Mouse (Mus musculus): ENCODE results near the gene Rpusd3. TPM values are rescaled to one million over a fixed set of nuclear protein-coding genes. Genes with fewer than 3 reads are reported as not detected.

Rpusd3 gene
- polyA plus RNA-seq, 1 experiment from 2014 or later, result 20.7 TPM

DNA sequence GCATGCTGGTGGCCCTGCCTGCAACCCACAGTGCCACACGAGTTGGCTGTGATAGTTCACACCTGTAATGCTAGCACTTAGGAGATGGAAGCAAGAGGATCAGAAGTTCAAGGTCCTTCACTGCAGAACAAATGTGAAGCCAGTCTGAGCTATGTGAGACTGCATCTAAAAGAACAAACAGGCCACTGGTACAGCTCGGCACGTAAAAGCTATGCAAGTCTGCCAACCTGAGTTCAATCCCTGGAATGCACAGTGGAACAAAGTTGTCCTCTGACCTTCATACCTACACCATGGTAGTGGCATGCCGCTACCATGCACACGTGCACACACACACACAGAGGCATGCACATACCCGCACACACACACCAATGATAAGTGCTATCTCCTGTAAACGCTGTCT, 5.0 kb upstream of the Rpusd3 start:
- DNase-seq, result no peak
- no peak for ATAC-seq (ENCODE audit: low FRiP score, low TSS enrichment)
- 84% methylated on average over 7 of the region's 7 CpGs for WGBS
- no peaks in the 10 kb centered on the region for H3K27me3 ChIP-seq (ENCODE audit: control insufficient read depth, insufficient read depth, low read length)
- H3K4me3 ChIP-seq (replicated peaks; ENCODE audit: low read depth, low read length), result no peak overlapping the region
- no peak overlapping the region for H3K9ac ChIP-seq (replicated peaks; ENCODE audit: low read length)
- H3K27ac ChIP-seq (replicated peaks; ENCODE audit: low read depth, low read length), result no peak overlapping the region
- no peak overlapping the region for H3K4me2 ChIP-seq (ENCODE audit: low read length)
- H3K9me3 ChIP-seq (ENCODE audit: control insufficient read depth, low read length), result no peaks in the 10 kb centered on the region
- peaks cover 3% of the 10 kb centered on the region; the same call in 1 of the 2 replicates for H3K4me1 ChIP-seq (ENCODE audit: control insufficient read depth, insufficient read depth, low read length)
- H3K36me3 ChIP-seq (ENCODE audit: control insufficient read depth, insufficient read depth, low read length), result no peaks in the 10 kb centered on the region

DNA sequence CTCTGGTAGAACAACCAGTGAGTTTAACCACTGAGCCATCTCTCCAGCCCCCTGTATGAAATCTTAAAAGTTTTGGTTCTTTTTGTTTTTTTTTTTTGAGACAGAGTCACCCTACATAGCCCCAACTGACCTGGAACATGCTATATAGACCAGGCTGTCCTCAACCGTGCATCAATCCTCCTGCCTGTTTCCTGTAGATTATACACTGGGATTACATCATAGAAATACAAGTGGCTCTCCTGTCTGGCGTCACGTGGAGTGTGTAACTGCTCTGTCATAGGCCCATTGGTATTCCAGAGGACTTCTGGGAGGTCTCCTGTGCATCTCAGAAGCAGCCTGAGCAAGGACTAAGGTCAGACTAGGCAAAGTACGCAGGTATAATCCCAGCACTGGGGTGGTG, 3.9 kb upstream of the Rpusd3 start:
- Histone ChIP-seq H3K9me3 (ENCODE audit: control insufficient read depth, low read length) (no peaks in the 10 kb centered on the region), H3K4me1 (ENCODE audit: control insufficient read depth, insufficient read depth, low read length) (peaks cover 10% of the 10 kb centered on the region; the same call in 1 of the 2 replicates), H3K27ac (replicated peaks; ENCODE audit: low read depth, low read length) (no peak overlapping the region), H3K27me3 (ENCODE audit: control insufficient read depth, insufficient read depth, low read length) (no peaks in the 10 kb centered on the region), H3K4me2 (ENCODE audit: low read length) (no peak overlapping the region), H3K4me3 (replicated peaks; ENCODE audit: low read depth, low read length) (no peak overlapping the region), H3K36me3 (ENCODE audit: control insufficient read depth, insufficient read depth, low read length) (no peaks in the 10 kb centered on the region), H3K9ac (replicated peaks; ENCODE audit: low read length) (no peak overlapping the region)
- 89% methylated on average over 4 of the region's 4 CpGs for WGBS
- DNase-seq (no peak), ATAC-seq (ENCODE audit: low FRiP score, low TSS enrichment) (no peak)

DNA sequence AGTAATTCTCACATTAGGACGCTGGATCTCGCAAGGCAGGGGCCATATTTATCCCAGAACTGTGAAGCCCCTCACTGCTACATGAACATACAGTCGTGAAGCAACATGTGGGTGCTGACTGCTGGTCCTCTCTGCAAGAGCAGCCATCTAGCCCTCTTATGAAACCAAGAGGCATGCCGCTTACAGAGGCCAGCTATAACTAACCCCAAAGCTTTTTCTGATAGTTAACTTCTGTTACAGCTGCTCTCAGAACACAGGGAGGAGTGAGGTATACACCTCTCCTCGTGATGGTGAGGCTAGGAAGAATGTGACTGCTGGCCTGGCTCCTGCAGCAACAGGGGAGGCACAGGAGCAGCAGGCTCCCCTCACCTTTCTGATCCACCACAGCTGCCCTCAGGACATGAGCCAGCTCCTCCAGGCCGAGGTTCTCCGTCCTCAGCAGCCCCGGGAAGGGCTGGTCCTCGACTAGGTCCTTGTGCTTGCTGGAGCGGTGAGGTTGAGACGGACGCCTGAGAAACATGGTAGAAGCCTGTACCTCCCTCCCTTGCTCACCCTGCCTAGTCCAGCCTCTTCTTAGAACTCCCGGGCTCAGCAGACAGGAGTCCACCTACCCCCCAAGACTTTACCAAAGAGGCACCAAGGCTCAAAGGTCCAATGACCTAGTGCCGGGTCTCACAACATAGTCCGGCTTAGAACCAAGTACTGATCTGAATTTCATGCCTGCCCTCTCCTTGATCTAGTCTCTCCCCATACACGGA, 520 bp downstream of the Rpusd3 start:
- no peaks in the 10 kb centered on the region for H3K27me3 ChIP-seq (ENCODE audit: control insufficient read depth, insufficient read depth, low read length)
- H3K9ac ChIP-seq (replicated peaks; ENCODE audit: low read length), result peak overlapping the region; percentile 77
- peak overlapping the region; percentile 62 for H3K4me3 ChIP-seq (replicated peaks; ENCODE audit: low read depth, low read length)
- DNase-seq (peak; percentile 50), ATAC-seq (ENCODE audit: low FRiP score, low TSS enrichment) (peak; percentile 57)
- WGBS, result 16% methylated on average over 16 of the region's 16 CpGs
- 0 out of 2 replicates have a peak overlapping the region, but pooled peaks have one; percentile 45 for H3K27ac ChIP-seq (replicated peaks; ENCODE audit: low read depth, low read length)
- peaks cover 23% of the 10 kb centered on the region for H3K36me3 ChIP-seq (ENCODE audit: control insufficient read depth, insufficient read depth, low read length)
- peaks cover 14% of the 10 kb centered on the region; the same call in 1 of the 2 replicates for H3K4me1 ChIP-seq (ENCODE audit: control insufficient read depth, insufficient read depth, low read length)
- peak overlapping the region; percentile 67 for H3K4me2 ChIP-seq (ENCODE audit: low read length)
- no peaks in the 10 kb centered on the region for H3K9me3 ChIP-seq (ENCODE audit: control insufficient read depth, low read length)

DNA sequence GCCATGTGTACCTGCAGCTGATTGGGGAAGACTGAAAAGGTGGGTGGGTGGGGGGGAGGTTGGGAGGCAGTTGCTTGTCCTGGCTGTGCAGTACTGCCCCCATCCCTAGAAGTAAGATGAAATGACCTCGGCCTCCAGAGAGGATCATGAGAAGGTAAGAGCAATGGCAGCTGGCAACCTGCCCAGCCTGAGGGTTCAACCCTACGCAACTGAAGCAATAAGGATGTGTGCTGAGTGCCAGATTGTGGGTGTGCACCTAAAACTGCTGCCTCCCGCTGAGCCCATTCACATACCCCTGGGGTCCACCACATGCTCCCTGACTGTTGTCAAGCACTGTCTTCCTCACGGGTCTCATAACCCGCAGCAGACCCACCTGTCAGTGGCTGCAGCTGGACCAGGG, 2.7 kb downstream of the Rpusd3 start:
- Histone ChIP-seq H3K27ac (replicated peaks; ENCODE audit: low read depth, low read length) (no peak overlapping the region), H3K9me3 (ENCODE audit: control insufficient read depth, low read length) (no peaks in the 10 kb centered on the region), H3K27me3 (ENCODE audit: control insufficient read depth, insufficient read depth, low read length) (no peaks in the 10 kb centered on the region), H3K4me3 (replicated peaks; ENCODE audit: low read depth, low read length) (no peak overlapping the region), H3K4me2 (ENCODE audit: low read length) (no peak overlapping the region), H3K4me1 (ENCODE audit: control insufficient read depth, insufficient read depth, low read length) (peaks cover 14% of the 10 kb centered on the region; the same call in 1 of the 2 replicates), H3K9ac (replicated peaks; ENCODE audit: low read length) (no peak overlapping the region), H3K36me3 (ENCODE audit: control insufficient read depth, insufficient read depth, low read length) (peaks cover 23% of the 10 kb centered on the region)
- ATAC-seq (ENCODE audit: low FRiP score, low TSS enrichment) (no peak), DNase-seq (no peak)
- WGBS, result 86% methylated on average over 5 of the region's 5 CpGs

DNA sequence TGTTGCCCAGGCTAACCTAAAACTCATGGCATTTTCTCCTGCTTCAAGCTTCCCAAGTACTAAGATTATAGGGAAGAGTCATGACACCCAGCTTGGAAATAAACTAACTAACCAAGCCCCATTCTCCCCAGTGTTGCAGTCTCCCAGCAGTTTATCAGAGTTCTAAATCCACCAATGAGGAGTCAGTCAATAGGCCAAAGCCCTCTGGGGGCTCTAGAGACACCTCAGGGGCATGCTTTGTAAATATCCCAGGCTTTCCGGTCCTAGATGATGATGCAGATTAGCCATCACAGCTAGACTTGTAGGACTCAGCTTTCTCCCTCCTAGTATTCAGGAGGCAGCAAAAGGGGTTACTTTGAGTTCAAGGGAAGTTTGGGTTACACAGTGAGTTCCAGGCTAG, 9.1 kb downstream of the Rpusd3 start:
- DNase-seq, result no peak

DNA sequence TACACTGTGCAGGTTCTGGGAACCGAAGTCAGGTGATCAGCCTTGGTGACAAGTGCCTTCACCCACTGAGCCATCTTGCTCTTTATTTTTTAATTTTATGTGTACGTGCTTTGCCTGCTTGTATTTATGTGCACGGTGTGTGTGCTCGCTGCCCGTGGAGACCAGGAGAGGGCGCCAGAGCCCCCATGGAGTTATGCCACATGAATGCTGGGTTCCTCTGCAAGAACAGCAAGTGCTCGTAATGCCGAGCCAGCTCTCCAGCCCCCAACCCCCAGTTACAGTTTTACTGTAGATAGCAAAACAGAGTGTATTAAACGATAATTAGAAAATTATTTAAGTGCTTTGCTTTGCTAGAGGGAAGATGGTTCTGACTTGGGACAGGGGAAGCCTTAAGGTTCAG, 12.5 kb downstream of the Rpusd3 start:
- DNase-seq, result no peak
- no peaks in the 10 kb centered on the region for H3K9me3 ChIP-seq (ENCODE audit: control insufficient read depth, low read length)
- 77% methylated on average over 9 of the region's 9 CpGs for WGBS
- ATAC-seq (ENCODE audit: low FRiP score, low TSS enrichment), result no peak
- no peaks in the 10 kb centered on the region for H3K27me3 ChIP-seq (ENCODE audit: control insufficient read depth, insufficient read depth, low read length)
- H3K36me3 ChIP-seq (ENCODE audit: control insufficient read depth, insufficient read depth, low read length), result peaks cover 16% of the 10 kb centered on the region
- no peak overlapping the region for H3K4me2 ChIP-seq (ENCODE audit: low read length)
- H3K4me1 ChIP-seq (ENCODE audit: control insufficient read depth, insufficient read depth, low read length), result no peaks in the 10 kb centered on the region
- H3K4me3 ChIP-seq (replicated peaks; ENCODE audit: low read depth, low read length), result no peak overlapping the region
- H3K27ac ChIP-seq (replicated peaks; ENCODE audit: low read depth, low read length), result no peak overlapping the region
- no peak overlapping the region for H3K9ac ChIP-seq (replicated peaks; ENCODE audit: low read length)

More for the DNA sequence above, 9.1 kb downstream of the Rpusd3 start:
- H3K27ac ChIP-seq (replicated peaks; ENCODE audit: low read depth, low read length), result no peak overlapping the region
- 65% methylated on average over 1 of the region's 1 CpGs for WGBS
- H3K36me3 ChIP-seq (ENCODE audit: control insufficient read depth, insufficient read depth, low read length), result peaks cover 24% of the 10 kb centered on the region
- H3K4me2 ChIP-seq (ENCODE audit: low read length), result no peak overlapping the region
- H3K4me1 ChIP-seq (ENCODE audit: control insufficient read depth, insufficient read depth, low read length), result no peaks in the 10 kb centered on the region
- H3K9ac ChIP-seq (replicated peaks; ENCODE audit: low read length), result no peak overlapping the region
- H3K27me3 ChIP-seq (ENCODE audit: control insufficient read depth, insufficient read depth, low read length), result no peaks in the 10 kb centered on the region
- no peak overlapping the region for H3K4me3 ChIP-seq (replicated peaks; ENCODE audit: low read depth, low read length)
- ATAC-seq (ENCODE audit: low FRiP score, low TSS enrichment), result no peak
- no peaks in the 10 kb centered on the region for H3K9me3 ChIP-seq (ENCODE audit: control insufficient read depth, low read length)

DNA sequence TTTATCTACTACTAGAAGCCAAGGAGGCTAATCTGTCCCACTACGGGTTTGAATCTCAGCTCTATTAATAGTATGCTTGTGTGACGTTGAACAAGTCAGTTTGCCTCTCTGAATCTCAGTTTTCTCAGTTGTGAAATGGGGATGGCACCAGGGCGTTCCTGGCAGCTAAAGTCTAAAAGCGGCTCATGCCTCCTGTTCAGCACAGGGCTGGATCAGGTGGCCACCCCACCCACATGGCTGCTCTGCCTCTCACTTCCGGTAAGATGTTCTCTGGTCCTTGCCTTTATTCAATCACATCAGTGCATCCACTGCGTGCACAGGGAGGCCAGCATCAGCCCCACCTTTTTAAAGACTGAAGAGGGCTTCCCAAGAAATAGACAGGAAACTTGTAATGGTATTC, 13.7 kb downstream of the Rpusd3 start:
- WGBS, result 93% methylated on average over 6 of the region's 6 CpGs
- Histone ChIP-seq H3K36me3 (ENCODE audit: control insufficient read depth, insufficient read depth, low read length) (peaks cover 18% of the 10 kb centered on the region), H3K4me2 (ENCODE audit: low read length) (no peak overlapping the region), H3K27ac (replicated peaks; ENCODE audit: low read depth, low read length) (no peak overlapping the region), H3K9ac (replicated peaks; ENCODE audit: low read length) (no peak overlapping the region), H3K9me3 (ENCODE audit: control insufficient read depth, low read length) (no peaks in the 10 kb centered on the region), H3K4me1 (ENCODE audit: control insufficient read depth, insufficient read depth, low read length) (no peaks in the 10 kb centered on the region), H3K4me3 (replicated peaks; ENCODE audit: low read depth, low read length) (no peak overlapping the region), H3K27me3 (ENCODE audit: control insufficient read depth, insufficient read depth, low read length) (no peaks in the 10 kb centered on the region)
- ATAC-seq (ENCODE audit: low FRiP score, low TSS enrichment), result no peak
- no peak for DNase-seq

DNA sequence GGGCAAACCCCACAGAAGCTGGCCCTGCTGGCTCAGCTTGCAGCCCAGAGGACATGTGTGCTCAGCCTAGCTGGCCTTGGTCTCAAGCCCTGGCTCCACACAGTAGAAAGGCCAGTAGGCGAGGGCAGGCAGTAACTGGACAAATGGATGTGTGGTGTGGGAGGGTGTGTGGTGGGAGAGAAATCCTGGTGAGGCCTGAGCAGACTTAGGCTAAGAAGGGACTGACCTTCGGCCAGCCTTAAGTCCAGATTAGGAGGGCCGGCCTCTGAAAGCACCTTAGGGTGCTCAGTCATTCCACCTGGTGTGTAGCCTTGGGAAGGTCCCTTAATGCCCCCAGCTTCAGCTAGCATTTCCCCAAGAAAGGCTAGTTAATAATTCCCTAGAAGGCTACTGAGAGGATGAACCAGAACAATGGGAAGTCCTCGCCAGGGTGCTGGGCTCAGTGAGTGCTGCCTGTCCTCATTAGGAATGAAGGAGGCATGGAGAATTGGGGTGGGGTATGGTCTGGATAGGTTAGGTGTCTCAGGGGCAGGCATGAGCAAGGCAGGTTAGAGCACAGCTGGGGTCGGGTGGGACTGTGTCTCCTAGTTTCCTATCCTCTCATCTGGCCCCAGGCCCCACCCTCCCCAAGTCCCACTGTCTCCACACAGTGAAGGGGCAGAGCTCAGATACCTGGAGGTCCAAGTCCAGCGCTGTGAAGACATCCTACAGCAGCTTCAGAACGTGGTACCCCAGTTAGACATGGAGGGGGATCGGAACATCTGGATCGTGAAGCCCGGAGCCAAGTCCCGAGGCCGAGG, 14.3 kb downstream of the Rpusd3 start:
- no peaks in the 10 kb centered on the region for H3K4me1 ChIP-seq (ENCODE audit: control insufficient read depth, insufficient read depth, low read length)
- no peaks in the 10 kb centered on the region for H3K27me3 ChIP-seq (ENCODE audit: control insufficient read depth, insufficient read depth, low read length)
- ATAC-seq (ENCODE audit: low FRiP score, low TSS enrichment) (no peak), DNase-seq (no peak)
- no peak overlapping the region for H3K4me2 ChIP-seq (ENCODE audit: low read length)
- H3K27ac ChIP-seq (replicated peaks; ENCODE audit: low read depth, low read length), result no peak overlapping the region
- H3K36me3 ChIP-seq (ENCODE audit: control insufficient read depth, insufficient read depth, low read length), result peaks cover 19% of the 10 kb centered on the region
- WGBS, result 79% methylated on average over 12 of the region's 12 CpGs
- H3K4me3 ChIP-seq (replicated peaks; ENCODE audit: low read depth, low read length), result no peak overlapping the region
- no peak overlapping the region for H3K9ac ChIP-seq (replicated peaks; ENCODE audit: low read length)
- H3K9me3 ChIP-seq (ENCODE audit: control insufficient read depth, low read length), result no peaks in the 10 kb centered on the region
